Mouse (Mus musculus) right cerebral cortex, postnatal 10 days (tissue): ENCODE data around the gene AF067061.
"Not testable (repeated sequence)": the region's sequence is repeated elsewhere in the genome, so short reads cannot be mapped to it uniquely, and the experiment has no call there.

Experiments
- DNase-seq, 2 experiments: peaks; one replicate each; pipeline ENCODE4 v3.0.0; 2021; ENCODE audit warnings: low spot score in 2 of 2

The AF067061 gene

DNA sequence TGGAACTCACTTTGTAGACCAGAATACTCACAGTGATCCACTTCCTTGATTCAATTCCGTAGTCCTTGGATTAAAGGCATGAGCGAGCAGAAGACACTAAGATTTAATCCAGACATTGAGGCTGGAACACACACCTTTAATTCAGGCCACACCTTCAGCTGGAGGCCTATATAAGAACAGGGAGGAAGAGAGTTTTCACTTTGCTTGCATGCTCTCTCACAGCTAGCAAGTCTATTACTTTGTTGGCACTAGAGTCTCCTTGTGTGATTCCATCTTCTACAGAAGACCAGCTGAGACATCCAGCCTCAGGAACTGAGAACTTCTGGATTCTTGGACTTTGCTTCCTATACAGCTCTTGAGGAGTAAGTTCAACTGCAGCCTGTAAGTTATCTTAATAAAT, at the start of gene AF067061:
TSS of gene AF067061 (plus strand) at position 245 of the 400 bp plus-strand sequence.
- DNase-seq = not testable (repeated sequence)

DNA sequence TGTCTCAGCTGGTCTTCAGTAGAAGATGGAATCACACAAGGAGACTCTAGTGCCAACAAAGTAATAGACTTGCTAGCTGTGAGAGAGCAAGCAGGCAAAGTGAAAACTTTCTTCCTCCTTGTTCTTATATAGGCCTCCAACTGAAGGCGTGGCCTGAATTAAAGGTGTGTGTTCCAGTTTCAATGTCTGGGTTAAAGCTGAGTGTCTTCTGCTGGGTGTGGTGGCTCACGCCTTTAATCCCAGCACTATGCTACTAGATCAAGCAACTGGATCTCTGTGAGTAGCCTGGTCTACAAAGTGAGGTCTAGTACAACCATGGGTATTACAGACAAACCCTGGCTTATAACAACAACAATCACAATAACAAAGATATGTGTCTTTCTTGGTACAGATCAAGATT, 47.1 kb upstream of the AF067061 start, which contains the start of gene Gm21762:
TSS of gene Gm21762 (minus strand) at position 101 of the 400 bp plus-strand sequence.
- DNase-seq = not testable (repeated sequence)

DNA sequence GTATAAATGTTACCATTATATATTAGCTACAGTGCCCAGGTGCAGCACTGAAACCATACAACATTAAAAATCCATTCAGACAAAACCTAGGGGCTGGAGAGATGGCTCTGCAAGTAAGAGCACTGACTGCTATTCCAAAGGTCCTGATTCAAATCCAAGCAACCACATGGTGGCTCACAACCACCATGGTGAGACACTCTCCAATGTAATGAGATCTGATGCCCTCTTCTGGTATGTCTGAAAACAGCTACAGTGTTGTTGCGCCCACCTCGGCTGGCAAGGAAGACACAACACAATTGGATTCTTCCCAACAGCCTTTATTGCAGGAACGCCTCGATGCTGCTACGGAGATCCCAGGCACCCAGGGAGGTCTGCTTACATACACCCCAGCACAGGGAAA, 42.0 kb upstream of the AF067061 start:
- not testable (repeated sequence) for DNase-seq

DNA sequence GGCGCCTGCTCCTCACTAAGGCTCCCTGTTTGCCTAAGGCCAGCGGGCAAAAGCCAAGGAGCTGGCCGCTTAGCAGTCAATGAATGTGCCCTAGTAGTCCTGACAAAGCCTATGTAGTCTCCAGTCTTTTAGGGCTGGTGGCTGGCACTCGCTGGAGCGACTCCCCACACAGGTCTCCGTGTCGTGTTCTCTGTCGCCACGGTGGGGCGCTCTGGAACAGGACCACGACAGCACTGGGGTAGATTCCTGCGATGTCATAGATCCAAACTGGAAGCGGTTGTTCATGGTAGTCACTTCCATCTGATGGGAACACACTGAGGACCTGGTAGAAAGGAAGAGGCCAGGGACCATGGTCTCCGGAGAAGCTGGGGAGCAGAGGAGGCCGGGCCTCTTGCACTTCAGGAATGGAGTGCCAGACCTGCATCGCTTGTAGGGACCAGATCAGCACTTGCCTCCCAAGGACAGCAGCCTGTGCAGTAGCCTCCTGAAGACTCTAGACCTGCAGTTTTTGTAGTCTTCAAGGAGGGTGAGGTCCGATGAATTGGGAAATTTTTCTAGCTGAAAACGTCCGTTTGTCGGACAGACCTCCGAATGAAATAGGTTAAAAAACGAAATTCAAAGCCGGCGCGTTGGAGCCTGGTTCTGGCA, 39.8 kb upstream of the AF067061 start:
- not testable (repeated sequence) for DNase-seq

DNA sequence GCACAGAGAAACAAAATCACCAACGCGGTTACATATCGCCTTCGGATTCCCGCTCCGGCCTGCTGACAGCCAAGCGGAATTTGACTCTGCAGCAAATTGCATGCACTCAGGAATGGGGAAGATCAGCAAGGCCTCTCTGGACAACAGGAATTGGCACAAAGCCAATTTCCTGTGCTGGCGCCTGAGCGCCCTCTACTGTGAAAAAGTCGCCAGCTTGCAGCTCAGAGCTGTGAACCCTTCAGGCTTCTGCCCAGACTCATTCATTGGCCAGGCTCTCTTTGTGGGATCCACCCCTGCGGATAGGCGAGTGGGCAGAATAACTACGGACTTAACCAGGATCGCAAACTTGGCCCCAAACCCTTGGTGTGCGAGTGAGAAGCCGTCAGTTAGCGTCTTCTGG, 31.1 kb upstream of the AF067061 start:
- DNase-seq = not testable (repeated sequence)

DNA sequence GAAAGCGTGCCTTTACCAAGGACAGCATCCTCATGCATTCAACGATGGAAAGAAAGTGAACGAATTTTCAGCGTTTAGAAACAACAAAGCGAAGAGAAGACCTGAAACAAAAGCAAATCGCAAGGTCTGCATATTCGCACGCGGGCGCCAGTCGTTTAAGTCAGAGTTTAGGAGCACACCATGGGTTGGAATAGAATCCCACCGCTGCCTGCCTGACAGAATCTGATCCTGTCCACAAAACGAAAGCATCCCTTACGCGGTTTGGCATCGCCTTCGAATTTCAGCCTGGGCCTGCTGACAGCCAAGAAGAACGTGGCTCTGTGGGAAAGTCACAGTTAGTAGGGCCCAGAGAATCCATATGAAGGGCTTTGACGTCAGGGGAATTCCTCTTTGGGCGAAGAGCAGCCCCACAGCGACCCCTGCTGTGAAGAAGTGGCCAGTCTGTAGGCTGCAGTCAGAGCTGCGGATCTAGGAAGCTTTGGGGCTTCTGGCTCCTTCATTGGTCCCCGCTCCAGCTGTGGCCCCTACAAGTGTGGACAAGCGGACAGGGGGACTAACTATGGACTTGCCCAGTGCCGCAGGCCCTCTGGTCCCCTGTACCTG, 30.4 kb upstream of the AF067061 start:
- DNase-seq = not testable (repeated sequence)

DNA sequence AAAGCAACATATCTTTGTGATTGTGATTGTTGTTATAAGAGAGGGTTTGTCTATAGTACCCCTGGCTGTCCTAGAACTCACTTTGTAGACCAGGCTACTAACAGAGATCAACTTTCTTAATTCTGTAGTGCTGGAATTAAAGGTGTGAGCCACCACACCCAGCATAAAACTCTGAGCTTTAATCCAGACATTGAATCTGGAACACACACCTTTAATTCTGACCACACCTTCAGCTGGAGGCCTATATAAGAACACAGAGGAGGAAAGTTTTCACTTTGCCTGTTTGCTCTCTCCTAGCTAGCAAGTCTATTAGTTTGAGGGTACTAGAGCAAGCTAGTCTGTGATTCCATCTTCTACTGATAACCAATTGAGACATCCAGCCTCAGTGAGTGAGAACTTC, 24.1 kb upstream of the AF067061 start, which contains the start of gene Gm21731:
TSS of gene Gm21731 (plus strand) at position 301 of the 400 bp plus-strand sequence.
- not testable (repeated sequence) for DNase-seq

DNA sequence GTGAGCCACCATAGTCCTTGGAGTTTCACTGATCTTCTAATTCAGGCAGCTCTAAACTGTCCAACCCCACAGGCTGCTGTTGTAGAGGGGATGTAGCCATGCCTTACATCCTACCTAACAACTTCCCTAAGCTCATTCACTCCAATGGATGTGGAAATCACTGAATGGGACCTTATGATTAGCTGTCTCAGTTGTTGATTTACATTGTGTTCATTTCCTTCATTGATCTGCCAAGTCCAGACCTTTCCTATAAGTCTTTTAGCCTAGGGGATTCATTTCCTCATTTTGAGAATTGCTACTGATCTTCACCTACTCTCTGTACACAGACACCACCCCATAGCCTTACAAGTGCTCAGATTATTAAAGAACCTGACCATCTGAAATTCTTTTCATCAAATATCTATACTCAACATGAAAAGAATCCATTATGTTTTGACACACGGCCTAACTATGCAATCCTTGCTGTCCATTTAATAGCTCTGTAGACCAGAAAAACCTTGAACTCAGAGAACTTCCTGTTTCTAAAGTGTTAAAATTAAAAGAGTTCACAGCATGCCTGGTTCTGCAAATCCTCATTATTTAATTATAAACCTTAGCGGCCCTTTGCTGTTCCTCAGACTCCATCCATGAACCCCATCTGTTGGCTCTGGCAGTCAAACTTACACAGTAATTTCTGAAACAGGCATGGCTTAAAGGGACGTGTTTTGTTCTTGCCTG, 11.5 kb upstream of the AF067061 start:
- not testable (repeated sequence) for DNase-seq

DNA sequence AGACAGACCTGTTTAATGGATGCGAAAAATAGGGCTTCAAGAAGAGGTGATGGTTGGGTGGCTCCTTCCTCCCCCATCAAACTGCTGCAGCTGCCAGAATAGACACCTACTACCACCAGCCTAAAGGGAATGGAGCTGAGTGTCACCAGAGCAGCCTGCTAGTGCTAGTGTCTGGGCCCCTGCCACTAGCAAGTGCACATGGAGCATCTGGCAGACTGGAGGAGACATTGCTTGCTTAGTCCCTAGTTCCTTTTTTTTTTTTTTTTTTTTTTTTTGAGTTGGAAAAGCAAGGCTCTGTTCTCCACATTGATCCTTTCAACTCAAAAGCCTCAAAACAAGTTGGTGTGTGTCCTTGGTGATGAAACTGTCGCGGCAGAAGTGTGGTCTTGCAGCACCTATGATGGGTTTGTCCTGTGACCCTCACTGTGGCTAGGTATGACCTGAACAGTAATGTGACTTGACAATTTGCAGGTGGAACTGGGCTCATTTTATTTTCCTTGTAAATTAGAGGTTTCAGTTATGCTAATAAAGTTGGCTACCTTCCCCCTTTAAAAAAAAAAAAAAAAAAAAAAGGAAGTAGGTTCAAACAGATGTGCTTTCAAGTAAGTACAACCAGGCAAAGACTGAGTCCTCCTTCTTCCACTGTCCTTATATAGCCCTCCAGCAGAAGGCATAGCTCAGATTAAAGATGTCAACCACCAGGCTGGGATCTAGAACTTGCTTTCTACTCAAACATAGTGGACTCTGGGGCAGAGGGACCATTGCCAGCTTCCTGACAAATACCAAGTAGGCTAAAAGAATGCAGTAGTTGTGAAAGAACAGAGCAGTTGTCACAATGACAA, 3.9 kb upstream of the AF067061 start:
- DNase-seq = not testable (repeated sequence)

DNA sequence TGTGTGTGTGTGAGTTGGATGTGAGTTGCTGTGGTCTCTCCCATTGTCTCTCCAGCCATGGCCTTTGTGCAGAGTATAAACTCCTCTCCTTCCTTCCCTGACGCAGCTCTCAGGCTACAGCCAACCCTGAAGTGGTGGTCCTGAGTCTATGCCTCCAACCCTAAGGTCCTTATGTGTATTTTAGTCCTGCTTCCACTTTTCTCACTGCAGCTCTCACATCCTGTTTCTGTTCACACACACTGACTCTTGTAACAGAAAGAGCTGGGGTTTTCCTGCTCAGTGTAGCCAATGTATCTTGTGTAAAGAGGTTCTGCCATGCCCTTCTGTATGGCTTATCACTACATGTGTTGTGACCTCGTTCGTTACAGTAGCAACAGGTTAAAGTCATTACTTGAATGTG, 3.2 kb upstream of the AF067061 start:
- not testable (repeated sequence) for DNase-seq

DNA sequence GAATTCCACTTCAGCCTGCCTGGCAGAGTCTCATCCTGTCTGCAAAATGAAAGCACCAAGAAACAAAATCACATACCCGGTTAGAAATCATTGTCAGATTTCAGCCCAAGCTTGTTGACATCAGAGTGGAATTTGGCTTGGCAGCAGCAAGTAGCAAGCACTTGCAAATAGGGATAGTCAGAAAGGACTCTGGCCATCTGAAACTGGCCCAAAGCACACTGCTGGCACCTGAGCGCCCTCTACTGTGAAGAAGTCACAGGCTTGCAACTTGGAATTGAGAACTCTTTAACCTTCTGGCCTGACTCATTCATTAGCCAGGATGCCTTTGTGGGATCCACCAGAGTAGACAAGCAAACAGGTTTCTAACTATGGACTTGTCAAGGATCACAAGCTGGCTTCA, 14.9 kb downstream of the AF067061 start:
- DNase-seq = not testable (repeated sequence)

DNA sequence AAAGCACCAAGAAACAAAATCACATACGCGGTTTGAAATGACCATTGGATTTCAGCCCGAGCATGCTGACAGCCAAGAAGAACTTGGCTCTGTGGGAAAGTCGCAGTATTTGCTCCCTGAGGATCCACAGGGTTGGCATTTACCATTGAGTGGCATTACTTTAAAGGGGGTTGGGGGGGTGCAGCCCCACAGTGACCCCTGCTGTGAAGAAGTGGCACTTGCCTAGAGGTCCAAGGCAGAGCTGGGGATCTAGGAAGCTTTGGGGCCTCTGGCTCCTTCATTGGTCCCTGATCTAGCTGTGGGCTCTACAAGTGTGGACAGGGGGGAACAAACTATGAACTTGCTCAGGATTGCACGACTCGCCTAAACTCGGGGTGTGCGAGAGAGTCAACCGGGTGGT, 15.9 kb downstream of the AF067061 start:
- no peak for DNase-seq

DNA sequence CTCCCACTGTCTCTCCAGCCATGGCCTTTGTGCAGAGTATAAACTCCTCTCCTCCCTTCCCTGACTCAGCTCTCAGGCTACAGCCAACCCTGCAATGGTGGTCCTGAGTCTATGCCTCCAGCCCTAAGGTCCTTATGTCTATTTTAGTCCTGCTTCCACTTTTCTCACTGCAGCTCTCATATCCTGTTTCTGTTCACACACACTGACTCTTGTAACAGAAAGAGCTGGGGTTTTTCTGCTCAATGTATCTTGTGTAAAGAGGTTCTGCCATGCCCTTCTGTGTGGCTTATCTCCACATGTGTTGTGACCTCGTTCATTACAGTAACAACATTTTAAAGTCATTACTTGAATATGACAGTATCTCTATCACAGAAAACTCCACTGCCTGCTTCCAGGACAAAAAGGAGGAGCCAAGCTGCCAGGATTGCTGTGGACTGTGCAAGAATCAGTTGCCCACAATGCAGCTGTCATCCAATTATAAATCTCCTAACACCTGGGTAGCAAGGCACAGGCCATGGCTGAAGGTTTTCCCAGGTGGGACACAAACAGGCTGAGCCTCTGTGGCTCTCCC, 36.5 kb downstream of the AF067061 start:
- no peak for DNase-seq

DNA sequence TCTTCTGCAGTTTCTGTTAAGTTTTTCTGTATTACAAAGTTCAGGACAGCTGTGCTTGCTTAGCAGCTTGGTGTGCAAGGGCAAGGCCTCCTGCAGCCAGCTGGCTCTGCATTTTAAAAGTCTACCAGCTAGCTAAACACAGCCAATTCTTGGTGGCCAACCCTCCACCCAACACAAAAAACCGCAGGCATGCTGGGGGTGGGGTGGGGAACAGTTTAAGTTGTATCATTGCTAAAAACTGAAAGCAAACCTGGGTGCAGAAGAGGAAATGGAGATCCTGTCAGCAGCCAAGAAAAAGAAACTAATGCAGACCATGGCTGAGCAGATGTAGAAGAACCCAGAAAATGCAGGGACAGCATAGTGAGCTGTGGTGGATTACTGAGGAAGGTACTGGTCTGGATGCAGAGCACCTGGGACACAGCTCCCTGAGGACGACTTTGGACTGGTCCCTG, 37.1 kb downstream of the AF067061 start, which contains the start of gene BC147527:
TSS of gene BC147527 (plus strand) at position 402 of the 452 bp plus-strand sequence.
- no peak for DNase-seq

DNA sequence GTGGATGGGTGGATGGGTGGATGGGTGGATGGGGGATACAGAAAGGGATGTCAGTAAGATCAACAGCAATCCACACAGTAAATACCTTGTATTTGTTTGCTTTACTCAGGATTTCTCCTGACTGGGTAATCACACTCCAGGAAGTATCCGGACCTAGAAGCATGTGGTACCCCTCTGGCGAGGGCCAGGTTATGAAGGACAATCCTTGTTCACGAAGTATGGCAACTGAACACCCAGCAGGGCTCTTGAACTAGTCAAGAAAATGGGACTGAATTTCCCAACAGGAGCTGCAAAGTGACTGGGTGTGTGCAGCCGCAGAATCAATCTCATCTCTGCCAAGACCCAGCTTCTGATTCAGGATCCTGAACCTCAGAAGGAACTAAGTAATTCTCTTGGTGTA, 37.9 kb downstream of the AF067061 start:
- DNase-seq = no peak

DNA sequence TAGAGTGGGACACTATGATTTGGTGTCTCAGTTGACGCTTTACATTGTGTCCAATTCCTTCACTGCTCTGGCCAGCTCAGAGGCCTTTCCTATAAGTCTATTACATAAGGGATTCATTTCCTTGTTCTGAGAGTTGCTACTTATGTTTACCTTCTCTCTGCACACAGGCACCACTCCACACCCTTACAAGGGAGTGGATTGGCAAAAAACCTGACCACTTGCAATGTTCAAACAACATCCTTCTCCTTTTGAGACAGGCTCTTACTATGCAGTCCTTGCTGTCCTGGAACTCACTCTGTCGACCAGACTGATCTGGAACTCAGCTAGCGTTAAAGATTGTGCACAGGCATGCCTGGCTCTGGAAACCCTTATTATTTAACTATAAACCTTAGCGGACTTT, 47.8 kb downstream of the AF067061 start:
- DNase-seq = no peak

DNA sequence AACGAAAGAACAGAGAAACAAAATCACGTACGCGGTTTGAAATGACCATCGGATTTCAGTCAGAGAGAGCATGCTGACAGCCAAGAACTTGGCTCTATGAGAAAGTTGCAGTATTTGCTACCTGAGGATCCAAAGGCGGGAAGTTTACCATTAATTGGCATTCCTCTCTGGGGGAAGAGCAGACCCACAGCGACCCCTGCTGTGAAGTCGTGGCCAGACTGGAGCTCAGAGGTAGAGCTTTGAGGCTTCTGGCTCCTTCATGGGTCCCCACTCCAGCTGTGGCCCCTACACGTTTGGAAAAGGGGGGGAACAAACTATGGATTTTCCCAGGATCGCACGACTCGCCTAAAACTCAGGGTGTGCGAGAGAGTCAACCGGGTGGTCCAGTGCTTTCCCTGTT, 50.7 kb downstream of the AF067061 start:
- no peak for DNase-seq
